Mouse (Mus musculus): ENCODE results near the gene Tulp2.

Gene Tulp2

DNA sequence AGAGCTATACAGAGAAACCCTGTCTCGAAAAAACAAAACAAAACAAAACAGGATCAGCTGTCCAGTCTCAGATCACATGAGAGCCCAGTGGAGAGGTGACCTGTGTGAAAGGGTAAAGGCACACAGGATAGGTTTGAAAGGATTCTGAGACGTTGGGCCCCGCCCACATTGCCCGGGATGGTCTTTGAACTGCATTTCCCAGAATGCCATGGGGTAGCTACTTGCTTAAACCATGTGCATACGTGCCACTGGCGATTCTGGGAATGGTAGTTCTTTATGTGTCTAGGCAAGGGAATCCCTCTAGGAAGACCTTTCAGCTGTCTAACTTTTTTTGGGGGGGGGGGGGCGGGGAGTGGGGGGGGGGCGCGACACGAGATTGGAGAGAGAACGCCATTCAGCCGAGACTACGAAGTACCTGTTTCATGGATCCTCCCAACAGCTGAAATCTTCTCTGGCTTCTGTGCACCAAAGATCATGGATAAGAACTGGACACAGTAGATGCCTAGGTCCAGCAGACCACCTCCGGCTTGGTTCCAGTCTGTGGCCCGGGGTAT lies at the start of gene Tulp2:
TSS of gene Tulp2 (plus strand) at position 504 of the 554 bp plus-strand sequence.
- DNase-seq: peak; percentile 77

DNA sequence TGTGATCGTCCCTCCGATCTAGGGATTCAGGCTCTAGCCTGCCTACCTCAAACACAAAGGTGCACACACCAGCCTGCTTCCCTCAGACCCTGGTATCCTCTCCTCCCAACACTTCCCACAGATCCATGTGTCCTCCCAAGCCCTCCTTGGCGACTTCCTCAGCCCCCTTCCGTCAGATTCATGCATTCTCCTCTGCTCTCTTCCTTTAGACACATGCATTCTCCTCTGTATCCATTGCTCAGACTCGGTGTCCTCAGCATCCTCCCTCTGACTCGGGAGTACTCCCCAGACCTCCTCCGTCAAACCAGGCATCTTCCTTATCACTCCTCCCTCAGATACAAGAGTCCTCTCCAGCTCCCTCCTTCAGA lies 47.9 kb upstream of the Tulp2 start:
- DNase-seq: no peak

GRCm38 (mm10) chr7:45434203-45435015 lies 47.3 kb upstream of the Tulp2 start, which contains the start of gene Gys1:
Gene Gys1 (plus strand): TSS chr7:45434844.
- DNase-seq: peak; percentile 100

- no peak for DNase-seq
Measured at GRCm38 (mm10) chr7:45435038-45435437, 46.6 kb upstream of the Tulp2 start.

- no peak for DNase-seq
Measured at GRCm38 (mm10) chr7:45436444-45436843, 45.2 kb upstream of the Tulp2 start.

- DNase-seq: no peak
Measured at GRCm38 (mm10) chr7:45437046-45437445, 44.6 kb upstream of the Tulp2 start.

GRCm38 (mm10) chr7:45437521-45438276 lies 44.0 kb upstream of the Tulp2 start, which contains the start of gene Ruvbl2:
Gene Ruvbl2 (minus strand): TSS chr7:45438096.
- DNase-seq: no peak

DNA sequence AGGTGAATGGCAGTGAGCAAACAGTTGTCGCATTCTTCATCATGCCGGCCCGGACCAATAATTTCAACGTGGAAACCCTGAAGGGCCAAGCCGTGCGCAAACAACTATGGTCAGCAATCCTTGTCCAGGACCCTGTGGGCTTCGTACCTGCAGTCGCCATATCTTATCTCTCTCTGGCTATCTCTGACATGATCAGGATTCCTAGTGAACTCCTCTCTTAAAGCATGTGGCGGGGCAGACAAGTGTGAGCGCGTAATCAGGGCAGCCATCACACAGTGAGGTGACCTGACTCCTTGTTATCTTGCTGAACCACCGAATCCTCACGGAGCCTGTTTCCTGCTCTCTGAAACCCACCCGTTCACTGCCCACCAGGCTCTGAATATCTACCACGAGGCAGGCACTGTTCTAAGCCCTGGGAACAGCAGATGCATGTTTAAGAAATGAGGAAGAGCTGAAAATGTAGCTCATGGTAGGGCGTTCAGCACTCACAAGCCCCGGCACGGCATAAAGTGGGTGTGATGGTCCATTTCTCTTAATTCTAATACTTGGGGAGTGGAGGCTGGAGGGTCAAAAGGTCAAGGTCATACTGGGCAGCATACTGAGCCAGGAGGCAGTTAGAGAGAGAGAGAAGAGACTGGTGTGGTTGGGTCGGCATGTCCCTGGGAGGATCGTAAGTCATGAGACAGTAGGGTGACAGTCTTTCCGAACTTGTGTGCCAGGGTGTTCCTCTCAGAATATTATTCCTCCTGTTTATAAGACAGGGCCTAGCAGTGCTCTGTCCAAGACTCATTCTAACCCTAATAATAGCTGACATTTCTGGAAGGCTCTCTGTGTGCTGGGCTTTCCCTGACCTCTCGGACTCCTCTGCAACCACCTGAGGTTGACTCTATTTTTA lies 37.9 kb upstream of the Tulp2 start:
- no peak for DNase-seq

GRCm38 (mm10) chr7:45446589-45446988 lies 35.1 kb upstream of the Tulp2 start:
- DNase-seq: no peak

DNA sequence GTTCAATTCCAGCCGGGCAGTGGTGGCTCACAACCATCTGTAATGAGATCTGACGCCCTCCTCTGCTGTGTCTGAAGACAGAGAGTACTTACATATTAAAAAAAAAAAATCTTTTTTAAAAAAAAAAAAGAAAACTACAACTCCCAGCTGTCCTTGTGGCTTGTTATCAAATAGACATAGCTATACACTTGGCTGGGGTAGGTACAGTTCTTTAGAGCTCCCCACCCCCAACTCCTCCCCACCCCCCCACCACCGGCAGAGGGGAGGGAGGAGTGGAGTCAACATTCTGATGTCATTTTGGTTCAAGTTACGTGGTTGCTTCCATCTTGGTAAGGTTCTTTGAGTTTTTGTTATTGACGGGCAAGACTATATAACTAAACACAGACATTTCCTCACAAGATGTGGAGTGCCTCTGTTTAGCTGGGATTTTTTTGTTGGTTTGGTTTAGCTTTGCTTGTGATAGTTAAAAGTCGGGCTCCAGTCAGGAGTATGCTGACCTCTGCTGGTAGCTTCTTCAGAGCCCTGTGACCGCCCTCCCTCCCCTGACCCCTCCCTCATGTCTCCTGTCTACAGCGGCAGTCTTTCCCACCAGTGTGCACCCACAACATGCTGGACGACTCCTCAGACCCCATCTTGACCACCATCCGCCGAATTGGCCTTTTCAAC lies 34.2 kb upstream of the Tulp2 start:
- DNase-seq: peak; percentile 53

DNA sequence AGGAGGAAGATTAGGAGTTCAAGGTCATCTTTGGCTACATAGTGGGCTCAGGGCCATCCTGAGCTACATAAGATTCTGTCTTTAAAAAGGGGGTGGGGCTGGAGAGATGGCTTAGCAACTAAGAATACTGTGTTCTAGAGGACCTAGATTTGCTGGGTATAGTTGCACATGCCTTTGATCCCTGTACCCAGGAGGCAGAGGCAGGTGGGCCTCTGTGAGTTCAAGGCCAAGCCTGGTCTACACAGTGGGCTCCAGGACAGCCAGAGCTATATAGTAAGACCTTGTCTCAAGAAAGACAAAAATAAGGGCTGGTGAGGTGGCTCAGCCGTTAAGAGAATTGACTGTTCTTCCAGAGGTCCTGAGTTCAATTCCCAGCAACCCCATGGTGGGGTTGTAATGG lies 31.7 kb upstream of the Tulp2 start:
- no peak for DNase-seq

- DNase-seq: peak; percentile 88
Measured at GRCm38 (mm10) chr7:45451344-45451982, 30.2 kb upstream of the Tulp2 start.

DNA sequence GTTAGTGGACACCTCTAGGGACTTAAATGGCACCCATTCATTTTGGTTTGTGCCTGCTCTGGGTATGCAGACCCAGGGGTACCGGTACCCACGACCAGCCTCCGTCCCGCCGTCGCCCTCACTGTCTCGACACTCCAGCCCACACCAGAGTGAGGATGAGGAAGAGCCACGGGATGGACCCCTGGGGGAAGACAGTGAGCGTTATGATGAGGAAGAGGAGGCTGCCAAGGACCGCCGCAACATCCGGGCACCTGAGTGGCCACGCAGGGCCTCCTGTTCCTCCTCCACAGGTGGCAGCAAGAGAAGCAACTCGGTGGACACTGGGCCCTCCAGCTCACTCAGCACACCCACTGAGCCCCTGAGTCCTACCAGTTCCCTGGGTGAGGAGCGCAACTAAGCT lies 26.7 kb upstream of the Tulp2 start:
- no peak for DNase-seq

DNA sequence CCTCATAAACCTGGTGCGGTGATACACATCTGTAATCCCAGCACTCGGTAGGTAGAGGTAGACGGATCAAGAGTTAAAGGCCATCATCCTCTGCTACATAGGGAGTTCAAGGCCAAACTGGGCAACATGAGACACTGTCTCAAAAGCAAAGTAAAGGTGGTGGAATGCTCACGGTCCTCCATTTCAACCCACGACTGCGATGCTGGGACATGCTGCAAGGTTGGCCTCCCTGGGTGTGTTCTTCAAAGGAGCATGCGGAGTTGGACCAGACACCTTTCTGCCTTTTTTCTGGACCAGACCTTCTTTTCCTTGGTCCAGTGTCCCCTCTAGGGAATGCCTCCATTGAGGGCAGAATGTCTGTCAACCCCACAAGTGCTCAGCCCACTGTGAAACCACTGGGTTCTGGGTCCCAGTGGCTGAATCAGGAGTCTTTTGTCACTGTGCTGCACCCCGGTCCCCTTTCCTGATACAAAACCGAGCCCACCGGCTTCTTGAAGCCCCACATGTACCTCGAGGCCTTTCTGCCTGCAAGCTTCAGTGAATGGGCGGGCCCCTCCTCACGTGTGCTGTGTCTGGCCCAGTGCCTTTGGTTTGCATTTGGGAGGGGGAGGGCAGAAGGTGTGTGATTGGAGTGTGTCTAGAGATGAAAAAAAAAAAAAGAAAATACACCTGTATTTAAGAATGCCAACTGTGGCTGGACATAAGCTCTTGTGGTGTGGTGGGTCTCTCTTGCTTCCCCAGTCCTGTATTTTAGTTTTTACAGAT lies 25.6 kb upstream of the Tulp2 start:
- DNase-seq: peak; percentile 11

DNA sequence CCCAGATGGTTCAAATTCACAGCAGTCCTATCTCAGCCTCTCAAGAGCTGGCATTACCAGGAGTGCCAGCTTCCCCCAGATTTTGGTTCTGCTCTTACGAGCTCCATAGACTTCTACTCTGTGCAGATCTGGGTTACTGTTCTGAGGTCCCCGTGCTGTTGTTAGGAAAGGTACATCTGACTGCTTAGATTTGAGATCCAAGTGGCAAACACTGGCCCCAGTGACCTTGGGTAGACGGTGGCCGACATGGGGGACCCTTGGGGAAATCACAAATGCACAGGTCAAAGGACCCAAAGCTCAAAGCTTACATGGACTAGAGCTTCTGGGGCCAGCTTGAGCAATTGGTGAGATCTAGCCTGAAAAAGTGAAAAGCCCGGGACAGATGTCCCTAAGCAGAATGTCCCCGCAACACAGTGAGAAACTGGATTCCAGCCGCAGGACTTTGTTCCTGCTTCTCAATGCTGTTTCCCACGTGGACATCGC lies 24.9 kb upstream of the Tulp2 start:
- peak; percentile 10 for DNase-seq

- DNase-seq: peak; percentile 19
Measured at GRCm38 (mm10) chr7:45457204-45458060, 24.2 kb upstream of the Tulp2 start.

- peak; percentile 90 for DNase-seq
Measured at GRCm38 (mm10) chr7:45458748-45459563, 22.7 kb upstream of the Tulp2 start.

DNA sequence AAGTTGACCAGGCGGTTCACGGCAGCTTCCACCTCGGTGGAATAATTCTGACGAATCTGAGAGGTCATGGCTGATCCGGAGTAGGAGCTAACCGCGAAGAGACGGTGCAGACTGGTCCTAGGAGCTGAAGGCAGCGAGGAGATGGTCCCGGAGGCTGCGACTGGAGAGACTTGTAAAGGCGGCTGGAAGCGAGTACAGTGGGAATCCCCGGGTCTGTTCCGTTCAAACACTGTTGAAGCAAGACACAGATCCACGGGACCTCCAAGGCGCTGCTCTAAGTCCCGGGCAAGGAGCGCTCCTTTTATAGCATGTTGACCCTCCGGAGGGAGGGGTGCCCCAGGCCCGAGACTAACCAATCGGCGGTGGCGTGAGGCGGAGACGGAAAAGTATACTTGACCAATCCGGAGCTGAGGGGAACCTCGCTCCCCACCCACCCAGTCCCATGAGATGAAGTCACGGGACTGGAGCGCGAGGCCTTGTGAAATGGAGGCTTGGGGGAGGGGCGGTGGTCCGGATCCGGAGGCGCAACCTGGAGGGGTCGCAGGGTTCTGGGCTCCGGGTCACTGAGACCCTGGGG lies 22.0 kb upstream of the Tulp2 start, which contains the start of gene Ftl1:
TSS of gene Ftl1 (minus strand) at position 321 of the 577 bp plus-strand sequence.
- peak; percentile 100 for DNase-seq

All from retina, postnatal 1 day (tissue).